15 mouse cellular contexts compared by ENCODE assay signal in genomic region chr13:44178006-44178405, GRCm38 (mm10).
"Had no signal": no experiment of that assay in that cellular context is flagged by ENCODE, and none has a peak within 500 bp of the region (broad histone marks: within the 10 kb centered on the region; RNA-seq: fewer than 3 reads in every experiment).

No protein-coding gene starts in this region.

- H3K27me3 ChIP-seq: neural tube, embryonic 15.5 days; stomach, embryonic 15.5 days had no signal

- H3K9ac ChIP-seq: neural tube, embryonic 15.5 days; stomach, embryonic 15.5 days had no signal

- H3K4me3 ChIP-seq: neural tube, embryonic 15.5 days; stomach, embryonic 15.5 days had no signal

- H3K4me1 ChIP-seq: stomach, embryonic 15.5 days had no signal

- H3K27ac ChIP-seq: neural tube, embryonic 15.5 days; stomach, embryonic 15.5 days; stomach, postnatal 0 days had no signal

- H3K4me2 ChIP-seq: neural tube, embryonic 15.5 days; stomach, embryonic 15.5 days had no signal

- H3K9me3 ChIP-seq: neural tube, embryonic 15.5 days; stomach, embryonic 15.5 days had no signal

- H3K36me3 ChIP-seq: neural tube, embryonic 15.5 days; stomach, embryonic 15.5 days had no signal

- DNase-seq: retina, postnatal 1 day; right cerebral cortex, adult 18-20 months; right cerebral cortex, postnatal 14 days; right cerebral cortex, postnatal 25 days; right cerebral cortex, postnatal 4 days; spleen, adult 18-20 months; thymus, adult 18-20 months; thymus, adult 2 months; thymus, postnatal 14 days; thymus, postnatal 25 days; thymus, postnatal 36 days; thymus, postnatal 4 days had no signal
